Mouse (Mus musculus): Measurements from ENCODE around the gene Nfic. TPM values are rescaled to one million over a fixed set of nuclear protein-coding genes. Genes with fewer than 3 reads are reported as not detected.

Gene Nfic
- polyA plus RNA-seq, 1 experiment from 2014 or later = 24.5 TPM

DNA sequence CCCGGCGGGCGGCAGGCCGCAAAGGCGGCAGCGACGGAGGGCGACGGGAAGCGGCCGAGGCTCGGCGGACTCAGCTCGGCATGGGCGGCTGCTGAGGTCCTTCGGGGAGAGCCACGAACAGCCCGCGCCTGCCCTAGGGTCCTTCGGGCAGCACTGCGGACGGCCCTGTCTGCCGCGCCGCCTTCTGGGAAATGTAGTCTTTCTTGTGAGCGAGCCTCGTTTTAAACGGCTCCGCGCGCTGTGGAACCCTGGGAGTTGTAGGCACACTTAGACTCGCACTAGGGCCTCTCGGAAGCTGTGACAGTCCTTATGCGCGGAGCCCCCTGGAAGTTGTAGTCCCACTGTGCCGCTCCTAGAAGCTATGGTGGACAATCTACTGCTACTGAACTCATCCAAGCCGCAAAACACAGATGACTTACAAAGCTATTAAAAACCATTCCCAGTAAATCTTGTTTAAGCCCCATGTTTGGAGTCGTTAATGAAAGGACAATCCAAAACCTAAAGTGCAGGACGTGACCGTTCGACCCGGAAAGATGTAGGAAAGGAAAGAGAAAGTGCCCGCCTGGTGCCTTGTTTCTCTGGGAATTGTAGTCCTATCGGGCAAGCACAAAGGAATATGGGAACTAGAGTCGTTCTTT, 40.9 kb upstream of the Nfic start, which contains the start of gene Ncln:
TSS of gene Ncln (minus strand) at position 129 of the 638 bp plus-strand sequence.
- Histone ChIP-seq H3K4me3 (ENCODE audit: low read length) (peak within 1 kb of the TSS; percentile 77), H3K4me2 (ENCODE audit: low read length) (peak within 1 kb of the TSS; percentile 98), H3K9me3 (ENCODE audit: control insufficient read depth, low read length) (no peaks in the 10 kb centered on the region), H3K36me3 (ENCODE audit: control insufficient read depth, insufficient read depth, low read length) (peaks cover 9% of the 10 kb centered on the region), H3K27ac (ENCODE audit: low read depth, low read length) (peak within 1 kb of the TSS; percentile 79), H3K4me1 (ENCODE audit: control insufficient read depth, insufficient read depth, low read depth, low read length) (peaks cover 24% of the 10 kb centered on the region), H3K27me3 (replicated peaks; ENCODE audit: control insufficient read depth, insufficient read depth, low read length) (no peaks in the 10 kb centered on the region), H3K9ac (ENCODE audit: low read depth, low read length) (peak within 1 kb of the TSS; percentile 78)
- under 1% methylated on average over 45 of the region's 45 CpGs for WGBS
- peak; percentile 97 for ATAC-seq

DNA sequence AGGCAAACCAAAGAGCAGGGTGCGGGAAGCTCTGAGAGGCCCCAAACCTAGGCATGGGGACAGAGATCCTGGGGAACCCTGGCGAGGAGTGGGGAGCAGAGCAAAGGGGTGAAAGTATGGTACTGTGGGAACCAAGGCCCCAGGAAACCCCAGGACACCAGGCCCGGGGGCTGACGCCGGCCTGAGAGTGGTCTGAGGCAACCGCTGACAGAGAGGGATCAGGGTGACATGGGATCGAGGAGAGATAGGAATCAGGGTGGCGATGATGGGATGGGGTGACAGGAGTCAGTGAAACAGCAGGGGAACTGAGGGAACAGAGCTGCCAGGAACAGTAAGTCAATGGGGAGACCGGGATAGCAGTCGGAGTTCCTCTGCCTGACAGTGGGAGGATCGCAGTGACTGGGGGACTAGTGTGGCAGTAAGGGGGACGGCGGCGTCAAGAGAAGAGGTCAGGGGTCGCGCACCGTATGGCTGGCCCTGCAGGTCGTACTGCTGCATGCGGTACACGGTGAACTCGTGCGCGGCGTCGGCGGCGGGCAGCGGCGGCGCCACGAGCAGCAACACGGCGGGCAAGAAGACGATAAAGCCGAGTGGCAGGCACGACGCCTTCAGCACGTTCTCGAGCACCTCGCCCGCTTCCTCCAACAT, 40.3 kb upstream of the Nfic start:
- Histone ChIP-seq H3K36me3 (ENCODE audit: control insufficient read depth, insufficient read depth, low read length) (peaks cover 14% of the 10 kb centered on the region), H3K27me3 (replicated peaks; ENCODE audit: control insufficient read depth, insufficient read depth, low read length) (no peaks in the 10 kb centered on the region), H3K9me3 (ENCODE audit: control insufficient read depth, low read length) (no peaks in the 10 kb centered on the region), H3K4me3 (ENCODE audit: low read length) (peak overlapping the region; percentile 77), H3K4me1 (ENCODE audit: control insufficient read depth, insufficient read depth, low read depth, low read length) (peaks cover 24% of the 10 kb centered on the region), H3K27ac (ENCODE audit: low read depth, low read length) (peak overlapping the region; percentile 79), H3K4me2 (ENCODE audit: low read length) (peak overlapping the region; percentile 98), H3K9ac (ENCODE audit: low read depth, low read length) (peak overlapping the region; percentile 78)
- WGBS = 5% methylated on average over 19 of the region's 41 CpGs
- peak; percentile 22 for ATAC-seq

DNA sequence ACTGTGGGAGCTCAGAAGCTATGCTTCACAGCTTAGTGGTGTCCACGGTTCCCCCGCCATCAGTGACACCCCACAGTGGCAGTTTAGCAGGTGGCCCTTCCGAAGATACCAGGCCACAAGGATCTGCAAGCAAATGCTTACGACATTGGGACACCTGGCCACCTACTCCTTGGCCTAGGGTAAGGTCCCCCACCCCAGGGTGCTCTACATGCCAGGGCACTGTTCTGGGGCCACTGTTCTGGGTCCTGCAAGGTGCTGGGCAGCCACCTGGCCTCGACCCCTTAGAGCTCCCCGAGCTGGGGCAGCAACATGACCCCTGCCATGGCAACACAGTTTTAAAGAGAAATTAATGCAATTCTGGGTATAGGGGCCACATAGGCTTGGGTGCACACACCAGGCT, 39.7 kb upstream of the Nfic start:
- WGBS = 78% methylated on average over 6 of the region's 6 CpGs
- H3K4me3 ChIP-seq (ENCODE audit: low read length) = peak overlapping the region; percentile 77
- H3K36me3 ChIP-seq (ENCODE audit: control insufficient read depth, insufficient read depth, low read length) = peaks cover 20% of the 10 kb centered on the region
- H3K27ac ChIP-seq (ENCODE audit: low read depth, low read length) = no peak overlapping the region
- H3K9ac ChIP-seq (ENCODE audit: low read depth, low read length) = peak overlapping the region; percentile 78
- no peak for ATAC-seq
- no peaks in the 10 kb centered on the region for H3K27me3 ChIP-seq (replicated peaks; ENCODE audit: control insufficient read depth, insufficient read depth, low read length)
- no peaks in the 10 kb centered on the region for H3K9me3 ChIP-seq (ENCODE audit: control insufficient read depth, low read length)
- peak overlapping the region; percentile 98 for H3K4me2 ChIP-seq (ENCODE audit: low read length)
- peaks cover 24% of the 10 kb centered on the region for H3K4me1 ChIP-seq (ENCODE audit: control insufficient read depth, insufficient read depth, low read depth, low read length)

DNA sequence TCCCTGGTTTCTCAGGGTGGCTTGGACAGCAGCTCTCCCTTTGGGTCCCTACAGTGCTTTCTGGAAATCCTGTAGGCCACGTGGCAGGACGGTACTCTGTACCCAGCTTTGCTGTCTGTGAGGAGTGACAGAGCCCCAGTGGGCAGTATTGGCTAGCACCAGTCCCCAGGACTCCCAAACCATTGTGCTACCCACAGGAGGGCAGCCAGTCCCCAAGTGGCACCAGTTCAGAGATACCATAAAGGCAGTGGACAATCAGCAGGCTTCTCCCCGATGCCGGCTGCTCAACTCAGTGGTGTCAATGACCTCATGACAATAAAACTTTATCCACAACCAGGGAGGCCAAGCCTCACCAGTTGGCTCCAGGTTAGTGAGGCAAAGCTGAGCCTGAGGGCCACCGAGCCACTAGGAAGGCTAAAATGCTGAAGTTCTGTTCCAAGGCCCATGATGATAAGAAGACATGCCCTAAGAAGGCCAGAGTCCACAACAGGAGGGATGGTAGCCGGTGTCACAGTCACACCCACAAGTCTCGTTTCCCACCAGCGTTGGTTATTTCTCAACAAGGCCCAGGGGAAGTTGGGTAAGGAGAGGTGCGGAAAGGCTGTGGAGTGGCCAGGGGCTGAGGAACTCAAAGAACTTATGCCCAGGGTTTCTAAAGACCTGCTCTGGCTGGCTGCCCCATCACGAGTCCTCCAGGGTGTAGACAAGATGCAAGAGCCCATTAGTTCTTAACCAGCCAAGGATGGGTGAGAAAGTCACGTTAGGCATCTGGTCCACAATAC, 39.0 kb upstream of the Nfic start:
- Histone ChIP-seq H3K9me3 (ENCODE audit: control insufficient read depth, low read length) (no peaks in the 10 kb centered on the region), H3K4me2 (ENCODE audit: low read length) (peak overlapping the region; percentile 98), H3K9ac (ENCODE audit: low read depth, low read length) (peak overlapping the region; percentile 78; the same call in 1 of the 2 replicates), H3K36me3 (ENCODE audit: control insufficient read depth, insufficient read depth, low read length) (peaks cover 20% of the 10 kb centered on the region), H3K4me3 (ENCODE audit: low read length) (no peak overlapping the region), H3K4me1 (ENCODE audit: control insufficient read depth, insufficient read depth, low read depth, low read length) (peaks cover 24% of the 10 kb centered on the region), H3K27ac (ENCODE audit: low read depth, low read length) (no peak overlapping the region), H3K27me3 (replicated peaks; ENCODE audit: control insufficient read depth, insufficient read depth, low read length) (no peaks in the 10 kb centered on the region)
- ATAC-seq = no peak
- WGBS = 93% methylated on average over 11 of the region's 11 CpGs

GRCm38 (mm10) chr10:81493601-81494220, 38.3 kb upstream of the Nfic start:
- H3K27me3 ChIP-seq (replicated peaks; ENCODE audit: control insufficient read depth, insufficient read depth, low read length) = no peaks in the 10 kb centered on the region
- H3K4me3 ChIP-seq (ENCODE audit: low read length) = no peak overlapping the region
- no peak overlapping the region for H3K27ac ChIP-seq (ENCODE audit: low read depth, low read length)
- no peaks in the 10 kb centered on the region for H3K9me3 ChIP-seq (ENCODE audit: control insufficient read depth, low read length)
- no peak overlapping the region for H3K4me2 ChIP-seq (ENCODE audit: low read length)
- 90% methylated on average over 8 of the region's 8 CpGs for WGBS
- no peak for ATAC-seq
- peaks cover 24% of the 10 kb centered on the region for H3K36me3 ChIP-seq (ENCODE audit: control insufficient read depth, insufficient read depth, low read length)
- peaks cover 24% of the 10 kb centered on the region for H3K4me1 ChIP-seq (ENCODE audit: control insufficient read depth, insufficient read depth, low read depth, low read length)
- no peak overlapping the region for H3K9ac ChIP-seq (ENCODE audit: low read depth, low read length)

DNA sequence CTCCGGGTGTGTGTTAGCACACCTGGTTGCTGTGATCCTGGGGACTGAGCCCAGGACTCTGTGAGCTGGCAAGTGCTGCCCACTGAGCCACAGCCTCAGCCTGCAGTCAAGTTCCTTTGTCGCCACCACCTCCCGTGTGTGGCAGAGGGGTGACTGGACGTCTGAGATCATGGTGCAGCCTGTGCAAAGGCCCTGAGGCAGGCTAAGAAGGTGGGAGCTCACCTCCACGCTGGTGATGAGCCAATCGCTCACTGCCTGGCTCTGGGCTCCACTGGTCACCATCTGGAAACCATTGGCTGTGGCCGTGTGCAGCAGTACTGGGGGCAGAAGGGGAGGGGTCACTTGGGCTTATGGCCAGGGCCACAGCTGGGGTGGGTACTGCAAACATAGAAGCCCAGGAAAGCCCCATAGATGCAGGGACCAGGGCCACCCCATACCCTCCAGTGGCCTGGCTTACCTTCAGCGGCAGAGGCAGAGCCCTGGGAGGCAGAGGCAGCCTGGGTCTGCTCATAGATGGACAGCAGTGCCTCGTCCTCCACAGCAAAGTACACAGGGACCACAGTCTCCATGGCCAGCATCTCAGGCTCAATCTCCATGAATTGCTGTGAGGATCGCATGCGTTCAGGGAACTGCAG, 37.3 kb upstream of the Nfic start:
- H3K4me1 ChIP-seq (ENCODE audit: control insufficient read depth, insufficient read depth, low read depth, low read length) = peaks cover 24% of the 10 kb centered on the region

DNA sequence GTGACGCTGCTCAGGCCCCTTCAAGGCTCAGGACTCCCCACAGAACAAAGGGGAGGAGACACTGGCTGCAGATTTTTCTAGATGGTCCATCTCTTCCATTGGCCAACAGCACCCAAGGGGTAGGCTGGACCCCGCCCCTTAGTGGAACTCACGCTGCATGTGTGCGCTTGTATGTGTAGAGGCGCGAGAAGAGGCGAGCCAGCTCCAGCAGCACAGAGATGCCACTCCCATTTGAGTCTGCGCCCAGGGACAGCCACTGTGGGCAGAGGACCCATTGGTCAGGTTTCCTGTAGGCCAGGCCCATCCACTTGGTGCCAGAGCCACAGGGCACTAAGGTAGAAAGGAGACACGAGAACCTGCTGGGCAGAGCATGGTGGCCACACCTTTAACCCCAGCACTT, 35.6 kb upstream of the Nfic start:
- no peak overlapping the region for H3K9ac ChIP-seq (ENCODE audit: low read depth, low read length)
- no peaks in the 10 kb centered on the region for H3K27me3 ChIP-seq (replicated peaks; ENCODE audit: control insufficient read depth, insufficient read depth, low read length)
- peaks cover 44% of the 10 kb centered on the region for H3K36me3 ChIP-seq (ENCODE audit: control insufficient read depth, insufficient read depth, low read length)
- no peak for ATAC-seq
- 96% methylated on average over 9 of the region's 9 CpGs for WGBS
- H3K4me3 ChIP-seq (ENCODE audit: low read length) = no peak overlapping the region
- no peak overlapping the region for H3K27ac ChIP-seq (ENCODE audit: low read depth, low read length)
- no peak overlapping the region for H3K4me2 ChIP-seq (ENCODE audit: low read length)
- no peaks in the 10 kb centered on the region for H3K9me3 ChIP-seq (ENCODE audit: control insufficient read depth, low read length)
- peaks cover 17% of the 10 kb centered on the region for H3K4me1 ChIP-seq (ENCODE audit: control insufficient read depth, insufficient read depth, low read depth, low read length)

More for the DNA sequence above, 37.3 kb upstream of the Nfic start:
- H3K4me3 ChIP-seq (ENCODE audit: low read length) = no peak overlapping the region
- H3K9ac ChIP-seq (ENCODE audit: low read depth, low read length) = no peak overlapping the region
- no peaks in the 10 kb centered on the region for H3K27me3 ChIP-seq (replicated peaks; ENCODE audit: control insufficient read depth, insufficient read depth, low read length)
- peaks cover 34% of the 10 kb centered on the region for H3K36me3 ChIP-seq (ENCODE audit: control insufficient read depth, insufficient read depth, low read length)
- no peaks in the 10 kb centered on the region for H3K9me3 ChIP-seq (ENCODE audit: control insufficient read depth, low read length)
- WGBS = 85% methylated on average over 11 of the region's 11 CpGs
- H3K27ac ChIP-seq (ENCODE audit: low read depth, low read length) = no peak overlapping the region
- ATAC-seq = no peak
- no peak overlapping the region for H3K4me2 ChIP-seq (ENCODE audit: low read length)

GRCm38 (mm10) chr10:81489941-81490340, 34.5 kb upstream of the Nfic start:
- 80% methylated on average over 14 of the region's 14 CpGs for WGBS
- no peak overlapping the region for H3K9ac ChIP-seq (ENCODE audit: low read depth, low read length)

More at GRCm38 (mm10) chr10:81489941-81490340, 34.5 kb upstream of the Nfic start:
- H3K9me3 ChIP-seq (ENCODE audit: control insufficient read depth, low read length) = no peaks in the 10 kb centered on the region
- H3K4me3 ChIP-seq (ENCODE audit: low read length) = no peak overlapping the region
- H3K27me3 ChIP-seq (replicated peaks; ENCODE audit: control insufficient read depth, insufficient read depth, low read length) = no peaks in the 10 kb centered on the region
- no peak for ATAC-seq
- peaks cover 44% of the 10 kb centered on the region for H3K36me3 ChIP-seq (ENCODE audit: control insufficient read depth, insufficient read depth, low read length)
- peaks cover 11% of the 10 kb centered on the region for H3K4me1 ChIP-seq (ENCODE audit: control insufficient read depth, insufficient read depth, low read depth, low read length)
- H3K4me2 ChIP-seq (ENCODE audit: low read length) = no peak overlapping the region
- H3K27ac ChIP-seq (ENCODE audit: low read depth, low read length) = no peak overlapping the region
